Mouse (Mus musculus) thymus, adult 2 months (tissue): ENCODE data around the gene Gm20518.

Experiments used
- CTCF ChIP-seq: fragments of 200-500 bp; IDR thresholded peaks from 2 replicates; pipeline ENCODE4 v1.5.1; 2012; ENCODE audit warnings: mild to moderate bottlenecking, control low read depth, low read length, moderate library complexity, borderline replicate concordance; ENCODE audit not compliant: control insufficient read depth, poor library complexity, insufficient read depth; ENCODE audit errors: extremely low read depth
- POLR2A ChIP-seq: fragments of 200-500 bp; IDR thresholded peaks from 2 replicates; pipeline ENCODE4 v1.6.1; 2012; ENCODE audit warnings: mild to moderate bottlenecking, low read length, control low read depth, moderate library complexity; ENCODE audit not compliant: control insufficient read depth, poor library complexity, insufficient read depth; ENCODE audit errors: extremely low read depth

DNA sequence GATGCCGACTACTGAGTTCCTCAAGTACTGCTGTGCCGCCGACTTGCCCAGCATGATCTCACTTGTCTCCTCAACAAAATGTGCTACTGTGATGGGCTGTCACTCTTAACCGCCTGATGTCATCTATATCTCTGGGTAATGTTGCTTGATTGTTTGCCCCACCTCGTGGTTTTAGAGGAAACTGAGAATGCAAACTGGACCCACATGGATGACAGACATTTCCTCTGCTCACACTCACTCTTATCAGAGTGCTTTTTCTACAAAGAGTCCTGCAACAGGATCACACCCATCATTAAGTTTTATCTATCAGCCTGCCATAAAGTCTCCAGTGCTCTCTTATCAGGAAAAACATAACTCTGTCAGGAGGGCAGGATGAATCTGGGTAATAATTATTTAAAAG is 20.2 kb downstream of the Gm20518 start:
- TF ChIP-seq CTCF (no peak), POLR2A (no peak)
